Mouse (Mus musculus) erythroblast, adult 5-6 weeks (primary cell): ENCODE results near the gene Hps4. TPM values are rescaled to one million over a fixed set of nuclear protein-coding genes. Genes with fewer than 3 reads are reported as not detected.
A peak's percentile ranks its signal among the peaks of the same experiment; 100 is the strongest.

Experiments used
- ATAC-seq: replicated peaks from 2 replicates; pipeline ENCODE4 v1.8.0; 2016; ENCODE audit warnings: moderate number of reproducible peaks, mild to moderate bottlenecking, moderate TSS enrichment, inconsistent platforms; ENCODE audit not compliant: poor library complexity, low FRiP score, severe bottlenecking
- total RNA-seq, 2 experiments: library from RNA; stranded (forward) in 1 of 2; stranded (reverse) in 1 of 2; fragments of 150-400 nt in 1 of 2; fragments of 200-764, 138-1000 nt in 1 of 2; gene quantifications; 2 replicates each; pipeline versions ENCODE4 v1.2.3 to v1.2.4; 2015 to 2017; ENCODE audit warnings: low replicate concordance in 2 of 2

The Hps4 gene
- total RNA-seq, 2 experiments from 2014 or later, result 3.5 to 5.0 TPM

GRCm38 (mm10) chr5:112359520-112359919 is 16.6 kb downstream of the Hps4 start:
- 0 out of 2 replicates have a peak, but pooled peaks have one; percentile 40 for ATAC-seq

DNA sequence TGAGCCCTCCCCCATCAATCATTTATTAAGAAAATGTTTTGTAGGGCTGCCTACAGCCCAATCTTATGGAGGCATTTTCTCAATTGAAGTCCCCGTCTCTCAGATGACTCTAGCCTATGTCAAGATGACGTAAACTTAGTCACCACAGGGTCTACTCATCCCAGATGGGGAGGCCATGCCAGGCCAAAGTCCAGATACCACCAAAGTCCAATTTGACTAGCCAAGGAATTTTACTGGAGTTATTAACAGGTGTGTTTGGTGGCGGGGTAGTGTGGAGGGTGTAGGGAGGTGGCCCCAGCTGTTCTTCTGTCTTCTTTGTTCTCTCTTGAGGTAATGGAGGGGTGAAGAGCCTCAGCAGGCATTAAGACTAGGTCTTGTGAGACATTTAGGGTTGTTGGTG is 17.2 kb downstream of the Hps4 start:
- no peak for ATAC-seq

GRCm38 (mm10) chr5:112364184-112364797 is 21.4 kb downstream of the Hps4 start:
- ATAC-seq, result no peak

DNA sequence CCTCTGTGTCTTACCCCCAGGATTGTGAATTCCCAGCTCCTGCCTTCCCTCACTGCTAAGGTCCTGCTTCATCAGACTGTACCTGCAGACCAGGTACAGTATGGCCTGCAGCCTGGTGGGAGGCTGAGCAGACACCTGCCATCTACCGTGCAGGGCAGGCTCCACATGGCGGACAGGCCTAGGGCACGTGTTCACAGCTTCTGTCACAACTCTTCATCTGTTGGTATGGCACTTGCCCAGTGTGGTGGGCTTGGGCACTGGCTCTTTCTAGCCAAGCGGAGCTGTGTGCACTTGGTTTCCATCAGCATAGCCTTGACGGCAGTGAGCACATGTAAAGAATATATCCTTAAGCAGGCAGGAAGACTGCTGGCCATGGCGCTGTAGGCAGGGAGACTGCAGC is 24.0 kb downstream of the Hps4 start:
- 0 out of 2 replicates have a peak, but pooled peaks have one; percentile 35 for ATAC-seq

- no peak for ATAC-seq
Observed at GRCm38 (mm10) chr5:112367338-112367737, 24.5 kb downstream of the Hps4 start.

- no peak for ATAC-seq
Observed at GRCm38 (mm10) chr5:112367929-112368328, 25.0 kb downstream of the Hps4 start.

GRCm38 (mm10) chr5:112368666-112369065 is 25.8 kb downstream of the Hps4 start:
- ATAC-seq, result no peak

DNA sequence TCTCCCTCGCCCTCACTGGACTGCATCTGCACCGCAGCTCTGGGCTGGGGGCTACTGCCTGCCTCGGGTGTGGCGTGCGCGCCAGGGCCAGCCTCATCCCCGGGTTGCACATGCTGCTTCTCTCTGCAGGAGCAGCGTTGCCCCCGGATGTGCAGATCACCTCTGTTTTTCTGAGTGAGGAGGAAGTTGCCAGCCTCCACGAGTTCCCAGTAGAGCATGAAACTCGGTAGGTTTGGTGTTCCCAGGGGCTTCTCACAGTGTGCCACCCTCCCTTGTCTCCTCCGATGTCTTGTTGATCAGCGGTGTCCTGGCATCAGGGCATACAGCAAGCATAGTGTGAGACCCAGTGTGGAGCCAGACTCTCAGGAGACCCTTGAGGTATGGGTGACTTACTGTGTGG is 26.4 kb downstream of the Hps4 start:
- no peak for ATAC-seq

GRCm38 (mm10) chr5:112370236-112370813 is 27.4 kb downstream of the Hps4 start:
- ATAC-seq, result no peak

- ATAC-seq, result no peak
Observed at GRCm38 (mm10) chr5:112371933-112372332, 29.1 kb downstream of the Hps4 start.

- no peak for ATAC-seq
Observed at GRCm38 (mm10) chr5:112376111-112376510, 33.2 kb downstream of the Hps4 start.

- ATAC-seq, result no peak
Observed at GRCm38 (mm10) chr5:112377380-112377779, 34.5 kb downstream of the Hps4 start.

DNA sequence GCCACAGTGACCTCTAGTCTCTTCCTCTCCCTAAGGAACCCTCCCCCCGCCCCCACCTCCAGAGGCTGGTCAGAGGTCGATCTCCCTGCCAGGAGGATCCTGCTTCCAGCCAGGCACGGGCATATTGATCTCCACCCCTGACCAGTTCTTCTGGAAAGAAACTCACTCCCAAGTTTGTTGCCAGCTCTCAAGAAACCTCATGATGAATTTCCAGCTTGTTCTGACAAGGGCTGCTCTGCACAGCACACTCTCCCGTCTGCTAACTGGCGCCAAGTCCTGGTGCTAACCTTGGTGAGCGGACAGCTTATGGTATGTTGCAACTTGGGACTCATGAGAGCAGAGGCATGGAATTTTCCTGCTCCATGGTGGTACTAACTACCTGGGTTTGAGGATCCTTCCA is 35.8 kb downstream of the Hps4 start:
- no peak for ATAC-seq

GRCm38 (mm10) chr5:112381154-112381553 is 38.3 kb downstream of the Hps4 start:
- ATAC-seq, result 0 out of 2 replicates have a peak, but pooled peaks have one; percentile 45

DNA sequence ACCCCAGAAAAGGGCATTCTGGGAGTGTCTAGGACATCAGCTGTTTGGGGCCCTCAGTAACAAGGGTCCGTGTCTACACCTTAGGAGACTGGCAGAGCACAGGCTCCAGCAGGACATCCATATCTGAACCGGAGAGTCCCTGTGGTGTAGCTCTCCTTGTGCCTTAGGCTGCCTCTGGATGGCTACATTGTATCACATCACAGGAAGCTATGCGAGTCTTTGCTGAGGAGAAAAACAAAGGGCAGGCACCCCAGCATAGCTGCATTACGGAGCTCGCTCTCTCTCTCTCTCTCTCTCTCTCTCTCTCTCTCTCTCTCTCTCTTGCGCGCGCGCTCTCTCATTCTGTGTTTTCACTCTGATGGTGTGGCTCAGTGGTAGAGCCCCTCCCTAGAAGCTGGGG is 39.2 kb downstream of the Hps4 start:
- ATAC-seq, result no peak

GRCm38 (mm10) chr5:112382641-112383330 is 39.9 kb downstream of the Hps4 start:
- no peak for ATAC-seq

GRCm38 (mm10) chr5:112384805-112385472 is 42.1 kb downstream of the Hps4 start:
- ATAC-seq, result no peak

DNA sequence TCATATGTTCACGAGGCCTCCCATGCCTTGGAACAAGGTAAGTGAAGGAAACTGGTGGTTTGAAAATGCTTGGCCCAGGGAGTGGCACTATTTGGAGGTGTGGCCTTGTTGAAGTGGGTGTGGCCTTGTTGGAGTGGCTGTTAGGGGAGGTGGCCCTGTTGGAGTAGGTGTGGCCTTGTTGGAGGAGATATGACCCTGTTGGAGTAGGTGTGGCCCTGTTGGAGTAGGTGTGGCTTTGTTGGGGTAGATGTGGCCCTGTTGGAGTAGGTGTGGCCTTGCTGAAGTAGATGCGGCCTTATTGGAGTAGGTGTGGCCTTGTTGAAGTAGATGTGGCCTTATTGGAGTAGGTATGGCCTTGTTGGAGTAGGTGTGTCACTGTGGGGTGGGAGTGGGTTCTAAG is 43.1 kb downstream of the Hps4 start:
- ATAC-seq, result peak; percentile 31; the same call in 1 of the 2 replicates

DNA sequence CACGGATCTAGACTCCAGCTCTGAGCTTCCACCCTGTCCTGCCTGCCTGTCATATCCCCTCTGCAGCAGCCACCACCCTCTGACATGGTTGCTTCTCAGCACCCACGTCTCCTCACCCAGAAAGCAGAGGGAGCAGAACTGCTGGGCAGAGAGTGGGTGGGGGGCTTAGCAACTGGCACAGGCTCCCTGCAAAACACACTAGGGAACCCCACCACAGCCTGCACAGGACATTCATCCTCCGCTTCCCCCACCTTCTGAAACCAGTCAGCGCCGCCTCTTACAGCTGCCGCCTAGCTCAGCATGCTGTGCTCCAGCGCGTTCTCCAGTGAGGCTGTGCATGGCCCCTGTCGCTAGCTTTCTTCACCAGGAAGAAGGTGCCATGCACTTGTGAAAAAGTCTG is 46.5 kb downstream of the Hps4 start:
- ATAC-seq, result no peak

GRCm38 (mm10) chr5:112391002-112391401 is 48.1 kb downstream of the Hps4 start:
- ATAC-seq, result no peak
